Comparison of ENCODE assay signal across 6 mouse cellular contexts in genomic region chrX:170005695-170006297, GRCm38 (mm10). TPM values are rescaled to one million over a fixed set of nuclear protein-coding genes. Genes with fewer than 3 reads are reported as not detected.
DNase-seq lines count a peak whose midpoint lies in the region; ATAC-seq lines count a peak whose summit lies in the region.
"Not testable (repeated sequence)": the region's sequence is repeated elsewhere in the genome, so short reads cannot be mapped to it uniquely, and the experiment has no call there.

No protein-coding gene starts in this region.

- in situ Hi-C loops in ES-E14 (cut with MboI; ENCODE audit: low sequenced_read_pairs in 2 of 2, unreplicated experiment in 2 of 2), result not testable (repeated sequence)

- not testable (repeated sequence) for DNase-seq in ES-E14 (ENCODE audit: low read depth, low spot score)
- DNase-seq in embryo, embryonic 9.5 days (ENCODE audit: extremely low spot score), result peak; percentile 0
- peak; percentile 17 for DNase-seq in forebrain, embryonic 11.5 days (ENCODE audit: low spot score)
- peak; percentile 96 for DNase-seq in heart, adult 11 months
- peak; percentile 14 for DNase-seq in limb, embryonic 11.5 days (ENCODE audit: low spot score)
- DNase-seq in midbrain, embryonic 11.5 days (ENCODE audit: low spot score, missing footprints), result peak; percentile 64

- H3K4me1 ChIP-seq in ES-E14 (ENCODE audit: control insufficient read depth in 2 of 2, insufficient read depth in 2 of 2, low read length in 2 of 2, poor library complexity in 1 of 2), result peaks cover 15 to 20% of the 10 kb centered on the region in 2 experiments
- H3K4me1 ChIP-seq in forebrain, embryonic 11.5 days (replicated peaks; ENCODE audit: control insufficient read depth, insufficient read depth, low read length), result peaks cover 10% of the 10 kb centered on the region
- not testable (repeated sequence) for H3K4me1 ChIP-seq in limb, embryonic 11.5 days (ENCODE audit: control insufficient read depth, insufficient read depth, low read length)
- peaks cover 21% of the 10 kb centered on the region for H3K4me1 ChIP-seq in midbrain, embryonic 11.5 days (ENCODE audit: control insufficient read depth, insufficient read depth, low read length)

- not testable (repeated sequence) for H3K27me3 ChIP-seq in forebrain, embryonic 11.5 days (ENCODE audit: control insufficient read depth, insufficient read depth, low read length); limb, embryonic 11.5 days (ENCODE audit: control insufficient read depth, insufficient read depth, low read length); midbrain, embryonic 11.5 days (ENCODE audit: control insufficient read depth, insufficient read depth, low read length)

- peak overlapping the region; percentile 56 for H3K27ac ChIP-seq in ES-E14 (ENCODE audit: insufficient read depth, low read depth, low read length, poor library complexity, severe bottlenecking)
- H3K27ac ChIP-seq in forebrain, embryonic 11.5 days (ENCODE audit: low read depth, low read length); limb, embryonic 11.5 days (replicated peaks; ENCODE audit: low read depth, low read length); midbrain, embryonic 11.5 days (ENCODE audit: low read depth, low read length): not testable (repeated sequence)

- not testable (repeated sequence) for H3K9ac ChIP-seq in ES-E14 (ENCODE audit: insufficient read depth, low read depth, low read length, poor library complexity, severe bottlenecking); forebrain, embryonic 11.5 days (ENCODE audit: low read length); limb, embryonic 11.5 days (ENCODE audit: low read length); midbrain, embryonic 11.5 days (ENCODE audit: low read length)

- H3K9me3 ChIP-seq in ES-E14 (ENCODE audit: control insufficient read depth, insufficient read depth, low read depth, low read length), result not testable (repeated sequence)
- peaks cover 27% of the 10 kb centered on the region for H3K9me3 ChIP-seq in forebrain, embryonic 11.5 days (ENCODE audit: control insufficient read depth, low read length)
- H3K9me3 ChIP-seq in limb, embryonic 11.5 days (ENCODE audit: control insufficient read depth, low read length), result peaks cover 38% of the 10 kb centered on the region
- H3K9me3 ChIP-seq in midbrain, embryonic 11.5 days (ENCODE audit: control insufficient read depth, low read length), result peaks cover 22% of the 10 kb centered on the region

- H3K4me3 ChIP-seq in ES-E14 (ENCODE audit: insufficient read depth in 1 of 2, low read depth in 1 of 2, low read length in 2 of 2, poor library complexity in 1 of 2, severe bottlenecking in 1 of 2); forebrain, embryonic 11.5 days (ENCODE audit: low read depth, low read length); limb, embryonic 11.5 days (ENCODE audit: low read depth, low read length); midbrain, embryonic 11.5 days (ENCODE audit: low read depth, low read length): not testable (repeated sequence)

- ATAC-seq in forebrain, embryonic 11.5 days (replicated peaks; ENCODE audit: low FRiP score); limb, embryonic 11.5 days (ENCODE audit: insufficient number of reproducible peaks, low FRiP score, low TSS enrichment, low read depth); midbrain, embryonic 11.5 days (ENCODE audit: low FRiP score): not testable (repeated sequence)

- 40% methylated on average over 1 of the region's 1 CpGs for WGBS in forebrain, embryonic 11.5 days
- WGBS in limb, embryonic 11.5 days, result 50% methylated on average over 1 of the region's 1 CpGs
- WGBS in midbrain, embryonic 11.5 days, result 38% methylated on average over 1 of the region's 1 CpGs

- not testable (repeated sequence) for H3K4me2 ChIP-seq in forebrain, embryonic 11.5 days (ENCODE audit: low read depth, low read length, severe bottlenecking); limb, embryonic 11.5 days (ENCODE audit: low read depth, severe bottlenecking); midbrain, embryonic 11.5 days

- H3K36me3 ChIP-seq in ES-E14 (ENCODE audit: control insufficient read depth, insufficient read depth, low read length, poor library complexity, severe bottlenecking), result peaks cover 10% of the 10 kb centered on the region
- H3K36me3 ChIP-seq in forebrain, embryonic 11.5 days (ENCODE audit: control insufficient read depth, insufficient read depth, low read length); midbrain, embryonic 11.5 days (ENCODE audit: control insufficient read depth, insufficient read depth, low read length): not testable (repeated sequence)
- H3K36me3 ChIP-seq in limb, embryonic 11.5 days (ENCODE audit: control insufficient read depth, insufficient read depth, low read length), result peaks cover 14% of the 10 kb centered on the region

RNA-seq across cellular contexts. Expression of gene Gm21887, which starts 3.7 kb away (rescaled TPM):
- total RNA-seq in ES-E14 (2012; rRNA removed), result 165 and 322 TPM in 2 replicates
- polyA plus RNA-seq in forebrain, embryonic 11.5 days (2014; fragmentation: Nextera tagmentation; extraction: Ambion mirVana), result 321 and 384 TPM in 2 replicates
- polyA plus RNA-seq in limb, embryonic 11.5 days (2014; fragmentation: Nextera tagmentation; extraction: Ambion mirVana), result 244 and 297 TPM in 2 replicates
- 177 and 189 TPM in 2 replicates for polyA plus RNA-seq in midbrain, embryonic 11.5 days (2014; fragmentation: Nextera tagmentation; extraction: Ambion mirVana)
